Mouse (Mus musculus) forebrain, embryonic 12.5 days (tissue): Measurements from ENCODE around the gene Gm45713. TPM values are rescaled to one million over a fixed set of nuclear protein-coding genes. Genes with fewer than 3 reads are reported as not detected.

Experiments used
- ATAC-seq: fragments of 200-750 bp; cut with Nextera tagmentation; 2 replicates; pipeline ENCODE4 v1.8.0; 2017; ENCODE audit warnings: moderate TSS enrichment; ENCODE audit not compliant: low FRiP score
- H3K27ac ChIP-seq: fragments of 300-500 bp; sonication (generic); 2 replicates; pipeline ENCODE4 v1.5.1; 2016; ENCODE audit warnings: mild to moderate bottlenecking
- H3K27me3 ChIP-seq: fragments of 300-500 bp; sonication (generic); 2 replicates; pipeline ENCODE4 v1.6.1; 2016; ENCODE audit warnings: mild to moderate bottlenecking
- H3K36me3 ChIP-seq: fragments of 300-500 bp; sonication (generic); replicated peaks from 2 replicates; pipeline ENCODE4 v1.6.1; 2016; ENCODE audit warnings: mild to moderate bottlenecking
- H3K4me1 ChIP-seq: fragments of 300-500 bp; sonication (generic); 2 replicates; pipeline ENCODE4 v1.6.1; 2016
- H3K4me2 ChIP-seq: fragments of 300-500 bp; sonication (generic); 2 replicates; pipeline ENCODE4 v1.6.1; 2016; ENCODE audit warnings: mild to moderate bottlenecking, moderate library complexity
- H3K4me3 ChIP-seq: fragments of 300-500 bp; sonication (generic); replicated peaks from 2 replicates; pipeline ENCODE4 v1.5.1; 2016; ENCODE audit warnings: mild to moderate bottlenecking
- H3K9ac ChIP-seq: fragments of 300-500 bp; sonication (generic); 2 replicates; pipeline ENCODE4 v1.6.1; 2016; ENCODE audit warnings: mild to moderate bottlenecking
- H3K9me3 ChIP-seq: fragments of 300-500 bp; sonication (generic); 2 replicates; pipeline ENCODE4 v1.6.1; 2016
- WGBS: fragments of 180-500 bp; shearing (Covaris S2); methylation state at CpG from one replicate; pipeline ENCODE4 v1.1.7; 2016; 5-methylcytosine and 5-hydroxymethylcytosine counted together
- polyA plus RNA-seq: library from polyadenylated mRNA; unstranded; fragments of >200 nt; fragmentation: Nextera tagmentation; extraction: Ambion mirVana; gene quantifications from 2 replicates; pipeline ENCODE4 v1.2.1, GENCODE M21; 2016

Gene Gm45713
- polyA plus RNA-seq, 1 experiment from 2014 or later = 0.27 TPM

DNA sequence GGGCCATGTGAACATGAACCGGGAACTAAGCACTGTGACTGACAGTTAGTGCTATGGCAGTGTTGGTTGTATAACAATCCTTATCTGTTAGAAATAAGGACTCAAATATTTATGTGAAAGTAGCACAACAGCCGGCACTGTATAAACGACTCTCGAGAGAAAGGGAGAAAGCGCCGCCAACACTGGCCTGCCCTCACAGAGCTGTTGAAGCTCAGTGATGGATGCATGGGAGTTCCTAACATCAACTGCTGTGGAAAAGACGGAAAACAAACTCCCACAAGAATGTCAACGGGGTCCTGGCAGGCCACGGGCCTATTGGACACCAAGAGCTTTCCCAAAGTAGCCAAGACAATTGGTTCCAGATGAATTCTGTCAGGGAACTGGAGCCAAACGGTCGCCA is 15.3 kb upstream of the Gm45713 start:
- Histone ChIP-seq H3K4me1 (peaks cover 33% of the 10 kb centered on the region), H3K4me2 (no peak overlapping the region), H3K4me3 (no peak overlapping the region), H3K9ac (no peak overlapping the region), H3K9me3 (no peaks in the 10 kb centered on the region), H3K27me3 (no peaks in the 10 kb centered on the region), H3K36me3 (0 out of 2 replicates have a peak, but pooled peaks cover 4% of the 10 kb centered on the region), H3K27ac (no peak overlapping the region)
- ATAC-seq = no peak
- 58% methylated on average over 11 of the region's 11 CpGs for WGBS

DNA sequence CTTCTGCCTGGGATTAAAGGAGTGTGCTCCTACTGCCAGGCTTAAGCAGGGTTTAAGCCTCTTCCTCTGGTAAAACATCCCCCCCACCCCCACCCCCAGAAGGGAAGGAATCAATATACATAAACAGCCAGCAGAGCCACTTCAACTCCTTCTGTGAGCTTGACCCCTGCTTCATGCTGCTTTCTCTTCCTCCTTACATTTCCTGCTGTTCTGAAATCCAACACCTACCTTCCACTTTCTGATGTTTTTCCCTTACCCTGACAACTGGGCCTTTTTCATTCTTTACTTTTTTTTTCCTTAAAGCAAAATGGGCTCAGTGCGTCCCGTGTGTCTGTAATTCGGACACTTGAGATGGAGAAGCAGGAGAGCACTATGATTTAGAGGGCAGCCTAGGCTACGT is 14.3 kb upstream of the Gm45713 start:
- no peaks in the 10 kb centered on the region for H3K9me3 ChIP-seq
- peaks cover 9% of the 10 kb centered on the region; the same call in 1 of the 2 replicates for H3K36me3 ChIP-seq
- peaks cover 30% of the 10 kb centered on the region for H3K4me1 ChIP-seq
- ATAC-seq = no peak
- H3K4me2 ChIP-seq = no peak overlapping the region
- 69% methylated on average over 4 of the region's 4 CpGs for WGBS
- H3K4me3 ChIP-seq = no peak overlapping the region
- H3K27ac ChIP-seq = no peak overlapping the region
- no peaks in the 10 kb centered on the region for H3K27me3 ChIP-seq
- no peak overlapping the region for H3K9ac ChIP-seq

DNA sequence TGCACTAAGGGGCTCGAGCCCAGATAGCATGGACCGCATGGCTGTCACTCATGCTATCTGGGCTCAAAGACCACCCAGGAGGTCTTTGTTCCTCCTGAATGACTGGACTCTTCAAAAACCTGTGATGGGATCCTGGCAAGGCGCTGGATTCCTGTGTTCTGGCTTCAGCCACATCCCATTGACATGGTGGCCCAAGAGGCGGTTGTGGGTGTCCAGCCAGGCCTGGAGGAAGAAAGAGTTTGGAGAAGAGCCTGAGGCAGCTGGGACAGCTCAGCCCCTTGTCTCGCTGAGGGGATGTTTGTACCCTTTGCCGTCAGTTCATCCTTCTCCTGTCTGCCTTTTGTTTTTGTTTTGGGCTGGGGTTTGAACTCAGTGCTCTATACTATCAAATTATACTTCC is 13.5 kb upstream of the Gm45713 start:
- Histone ChIP-seq H3K4me1 (peaks cover 23% of the 10 kb centered on the region), H3K4me3 (no peak overlapping the region), H3K27ac (no peak overlapping the region), H3K9ac (no peak overlapping the region), H3K27me3 (no peaks in the 10 kb centered on the region), H3K9me3 (no peaks in the 10 kb centered on the region), H3K4me2 (no peak overlapping the region), H3K36me3 (peaks cover 13% of the 10 kb centered on the region)
- WGBS = 35% methylated on average over 6 of the region's 6 CpGs
- no peak for ATAC-seq

DNA sequence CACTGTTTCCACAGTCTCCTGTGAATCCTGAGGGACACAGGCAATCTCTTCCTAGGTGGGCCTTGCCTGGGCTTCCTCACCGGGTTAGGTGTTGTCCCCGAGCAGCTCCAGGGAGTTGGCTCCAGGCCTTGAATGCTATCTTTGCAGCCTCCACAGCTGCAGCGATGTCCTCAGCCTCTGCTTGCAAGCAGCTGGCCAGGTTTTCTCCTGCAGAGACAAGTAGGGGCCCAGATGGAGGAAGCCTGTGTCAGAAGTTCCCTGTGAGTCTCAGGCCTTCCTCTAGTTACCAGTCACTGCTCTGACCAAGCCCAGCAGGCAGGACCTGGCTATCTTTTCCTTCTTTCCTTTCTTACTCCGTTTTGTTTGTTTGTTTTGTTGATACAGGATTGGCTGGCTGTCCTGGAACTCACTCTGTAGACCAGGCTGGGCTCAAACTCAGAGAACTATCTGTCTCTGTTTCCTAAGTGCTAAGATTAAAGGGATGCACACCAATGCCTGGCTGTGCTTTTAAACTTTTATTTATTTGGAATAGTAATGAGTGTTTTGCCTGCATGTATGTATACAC is 12.6 kb upstream of the Gm45713 start:
- no peak overlapping the region for H3K9ac ChIP-seq
- no peak overlapping the region for H3K4me3 ChIP-seq
- peaks cover 22% of the 10 kb centered on the region for H3K4me1 ChIP-seq
- 80% methylated on average over 4 of the region's 4 CpGs for whole genome bisulfite sequencing
- no peak for ATAC-seq
- H3K27ac ChIP-seq = no peak overlapping the region
- H3K27me3 ChIP-seq = no peaks in the 10 kb centered on the region
- no peaks in the 10 kb centered on the region for H3K9me3 ChIP-seq
- no peak overlapping the region for H3K4me2 ChIP-seq
- H3K36me3 ChIP-seq = peaks cover 23% of the 10 kb centered on the region

DNA sequence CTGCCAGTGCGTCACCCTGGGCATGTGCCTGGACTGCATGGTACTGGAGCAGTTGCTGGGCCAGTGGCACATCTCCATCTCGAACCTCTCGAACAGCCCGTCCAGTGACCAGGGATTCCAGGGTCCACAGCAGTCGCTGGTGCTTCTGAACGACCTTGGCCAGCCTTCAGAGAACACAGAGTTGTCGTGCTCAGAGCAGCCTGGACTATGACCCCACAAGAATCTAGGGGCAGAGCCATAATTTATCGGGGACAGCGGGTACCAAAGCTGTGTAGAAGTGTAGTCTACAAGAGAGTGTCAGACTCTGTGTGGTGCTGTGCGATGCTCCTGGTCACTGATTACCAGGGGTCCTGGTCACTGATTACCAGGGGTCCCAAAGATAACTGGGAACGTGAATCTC is 11.9 kb upstream of the Gm45713 start:
- Histone ChIP-seq H3K9me3 (no peaks in the 10 kb centered on the region), H3K9ac (no peak overlapping the region), H3K27me3 (no peaks in the 10 kb centered on the region), H3K36me3 (peaks cover 28% of the 10 kb centered on the region), H3K4me2 (no peak overlapping the region), H3K27ac (no peak overlapping the region), H3K4me1 (peaks cover 17% of the 10 kb centered on the region), H3K4me3 (no peak overlapping the region)
- 89% methylated on average over 11 of the region's 11 CpGs for WGBS
- no peak for ATAC-seq

DNA sequence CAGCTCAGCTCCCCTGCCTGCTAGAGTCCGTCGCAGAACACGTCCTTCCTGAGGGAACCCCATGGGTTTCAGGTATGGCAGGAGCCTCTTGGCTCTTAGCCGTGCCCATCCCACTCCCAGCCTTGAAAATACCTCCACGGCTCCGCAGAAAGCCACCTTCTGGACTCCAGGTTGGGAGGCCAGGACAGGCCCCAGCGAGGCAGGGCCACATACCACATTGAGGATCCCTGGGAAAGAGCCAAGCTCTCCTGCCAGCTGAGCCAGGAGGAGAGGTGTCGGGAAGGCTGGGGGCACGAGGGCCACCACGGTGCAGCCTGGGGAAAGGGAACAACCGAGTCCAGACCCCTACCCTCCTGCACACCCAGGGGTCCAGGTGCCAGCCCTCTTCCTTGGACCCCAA is 11.2 kb upstream of the Gm45713 start:
- Histone ChIP-seq H3K4me1 (peaks cover 17% of the 10 kb centered on the region), H3K9ac (no peak overlapping the region), H3K4me3 (no peak overlapping the region), H3K27ac (no peak overlapping the region), H3K36me3 (peaks cover 33% of the 10 kb centered on the region), H3K27me3 (no peaks in the 10 kb centered on the region), H3K4me2 (no peak overlapping the region), H3K9me3 (no peaks in the 10 kb centered on the region)
- ATAC-seq = no peak
- WGBS = 93% methylated on average over 11 of the region's 11 CpGs

DNA sequence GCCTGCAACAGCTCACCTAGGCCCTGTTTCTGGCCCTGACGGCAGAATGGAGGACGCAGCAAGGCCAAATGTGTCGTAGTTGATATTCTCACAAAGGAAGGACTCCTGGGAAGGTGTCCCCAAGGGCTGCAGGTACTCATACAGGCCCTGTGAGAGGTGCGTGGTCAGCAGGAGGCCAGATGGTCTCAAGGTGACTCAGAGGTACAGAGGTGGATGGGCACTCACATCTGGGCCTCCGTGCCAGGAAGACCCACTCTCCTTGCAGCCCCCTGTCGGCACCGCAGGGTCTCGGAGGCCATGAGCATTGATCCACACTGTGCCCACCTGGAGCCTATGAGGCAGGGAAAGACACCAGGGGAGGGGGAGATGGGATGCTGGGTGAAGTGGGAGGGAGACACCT is 9.4 kb upstream of the Gm45713 start:
- no peak overlapping the region for H3K27ac ChIP-seq
- H3K27me3 ChIP-seq = no peaks in the 10 kb centered on the region
- H3K4me3 ChIP-seq = no peak overlapping the region
- no peak overlapping the region for H3K4me2 ChIP-seq
- 94% methylated on average over 8 of the region's 8 CpGs for WGBS
- ATAC-seq = no peak
- no peak overlapping the region for H3K9ac ChIP-seq
- no peaks in the 10 kb centered on the region for H3K9me3 ChIP-seq
- H3K4me1 ChIP-seq = peaks cover 8% of the 10 kb centered on the region; the same call in 1 of the 2 replicates
- H3K36me3 ChIP-seq = peaks cover 37% of the 10 kb centered on the region

DNA sequence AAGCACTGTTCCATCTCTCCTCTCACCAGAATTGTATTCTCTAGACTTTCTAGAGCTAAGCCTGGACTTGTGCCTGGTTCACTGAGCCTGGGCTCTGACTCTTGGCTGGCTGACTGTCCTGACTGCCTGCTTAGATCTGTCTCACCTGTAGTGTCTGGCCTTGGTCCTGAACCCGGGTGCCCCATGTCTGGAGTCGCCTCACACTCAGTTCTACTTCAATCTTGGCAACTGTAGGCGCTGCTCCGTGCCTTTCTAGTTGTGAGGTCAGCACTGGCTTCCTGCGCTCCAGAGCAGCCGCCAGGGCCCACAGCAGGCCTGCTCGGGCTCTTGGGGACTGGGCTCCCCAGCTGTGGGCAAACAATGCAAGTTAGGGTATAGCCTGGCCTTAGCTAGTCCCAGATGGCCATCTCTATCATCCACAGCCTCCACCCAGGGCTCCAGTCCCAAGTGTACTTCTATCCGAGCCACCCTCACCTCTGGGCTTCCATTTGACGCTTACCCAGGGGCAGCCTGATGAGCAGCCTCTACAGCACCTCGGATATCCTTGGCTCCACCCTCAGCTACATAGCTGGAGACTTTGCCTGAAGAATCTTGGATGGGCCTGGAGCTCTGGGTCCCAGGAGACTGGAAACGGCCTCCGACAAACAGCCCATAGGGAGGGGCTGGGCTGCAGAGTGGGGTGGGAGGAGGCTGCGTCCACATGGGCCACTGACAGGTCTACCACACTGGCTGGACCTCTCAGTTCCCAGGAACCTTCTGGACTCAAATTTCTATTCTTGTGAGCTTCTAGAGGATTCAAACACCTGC is 8.5 kb upstream of the Gm45713 start:
- peaks cover 2% of the 10 kb centered on the region; the same call in 1 of the 2 replicates for H3K4me1 ChIP-seq
- H3K4me3 ChIP-seq = no peak overlapping the region
- no peak overlapping the region for H3K9ac ChIP-seq
- peaks cover 37% of the 10 kb centered on the region for H3K36me3 ChIP-seq
- H3K27me3 ChIP-seq = no peaks in the 10 kb centered on the region
- no peaks in the 10 kb centered on the region for H3K9me3 ChIP-seq
- no peak overlapping the region for H3K27ac ChIP-seq
- ATAC-seq = no peak
- 87% methylated on average over 13 of the region's 13 CpGs for WGBS
- no peak overlapping the region for H3K4me2 ChIP-seq

DNA sequence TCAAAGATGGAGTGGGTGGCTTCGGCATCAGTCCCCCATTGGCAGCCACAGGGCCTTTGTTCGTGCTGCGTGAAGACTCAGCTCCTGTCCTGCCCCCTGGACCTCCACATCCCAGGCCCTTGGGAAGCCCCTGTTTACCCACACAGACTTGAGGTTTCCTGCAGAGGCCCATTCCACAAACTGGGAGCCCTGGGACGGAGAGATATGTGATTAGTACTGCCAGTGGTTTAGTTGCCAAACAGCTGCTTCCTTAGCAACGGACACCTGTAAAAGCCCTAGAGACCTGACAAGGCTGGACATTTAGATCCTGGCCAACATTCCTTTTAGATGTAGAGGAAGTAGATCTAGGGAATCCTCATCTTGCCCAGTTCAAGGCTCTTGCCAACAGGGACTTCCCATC is 5.9 kb upstream of the Gm45713 start:
- Histone ChIP-seq H3K27ac (no peak overlapping the region), H3K4me1 (no peaks in the 10 kb centered on the region), H3K4me3 (no peak overlapping the region), H3K9ac (no peak overlapping the region), H3K27me3 (peaks cover 12% of the 10 kb centered on the region), H3K36me3 (peaks cover 33% of the 10 kb centered on the region), H3K9me3 (no peaks in the 10 kb centered on the region), H3K4me2 (no peak overlapping the region)
- no peak for ATAC-seq
- whole genome bisulfite sequencing = 93% methylated on average over 5 of the region's 5 CpGs

DNA sequence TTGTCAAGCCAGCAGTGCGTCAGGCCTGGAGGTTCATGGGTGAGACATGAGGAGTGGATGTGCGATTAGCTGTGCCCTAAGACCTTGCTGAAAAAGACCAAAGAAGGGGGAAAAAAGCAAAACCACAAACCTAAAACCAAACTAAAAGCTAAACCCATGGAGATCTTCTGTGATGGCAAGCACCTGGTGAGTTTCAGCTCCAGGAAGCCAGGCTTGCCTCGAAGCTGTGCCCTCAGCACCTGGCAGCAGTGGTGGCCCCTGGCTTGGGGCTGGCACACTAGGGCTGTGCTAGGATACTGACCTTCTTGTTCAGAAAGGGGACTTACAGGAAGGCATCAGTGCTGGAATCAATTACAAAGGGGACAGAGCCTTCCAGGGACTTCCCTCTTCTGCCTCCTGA is 5.3 kb upstream of the Gm45713 start:
- ATAC-seq = no peak
- H3K36me3 ChIP-seq = peaks cover 33% of the 10 kb centered on the region

DNA sequence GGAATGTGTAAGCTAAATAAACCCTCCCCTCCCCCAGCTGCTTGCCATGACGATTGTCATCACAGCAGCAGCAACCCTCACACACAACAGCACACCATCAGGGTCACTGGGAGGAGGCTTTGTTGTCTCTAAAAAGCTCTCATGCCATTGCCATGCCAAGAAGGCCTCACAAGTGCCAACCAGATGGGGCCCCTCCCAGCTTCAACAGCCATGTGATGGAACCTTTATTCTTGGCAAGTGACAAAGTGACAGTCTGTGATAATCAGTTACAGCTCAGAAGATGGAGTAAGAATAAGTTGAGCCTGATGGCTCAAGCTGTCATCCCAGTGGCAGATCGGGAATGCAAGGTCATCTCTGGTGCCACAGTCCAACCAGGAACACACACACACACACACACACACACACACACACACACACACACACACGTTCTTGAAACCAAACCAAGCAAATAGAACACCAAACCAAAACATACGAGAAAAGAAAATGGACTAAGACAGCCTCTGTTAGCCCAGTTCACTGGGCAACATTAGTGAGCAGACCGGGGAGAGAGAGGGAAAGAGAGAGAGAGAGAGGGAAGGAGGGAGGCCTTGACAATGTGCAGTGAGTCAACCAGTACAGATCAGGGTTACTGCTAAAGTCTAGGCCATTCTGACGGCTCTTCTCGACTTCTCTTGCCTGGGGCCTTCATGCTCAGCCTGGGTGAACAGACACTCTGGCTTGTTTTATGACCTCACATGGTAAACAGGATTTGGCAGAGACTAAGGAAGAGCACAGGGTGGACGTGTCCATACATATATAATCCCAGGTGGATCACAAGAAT is 4.1 kb upstream of the Gm45713 start:
- ATAC-seq = no peak

More for the DNA sequence above, 5.3 kb upstream of the Gm45713 start:
- Histone ChIP-seq H3K4me1 (no peaks in the 10 kb centered on the region), H3K4me3 (no peak overlapping the region), H3K9ac (no peak overlapping the region), H3K27ac (no peak overlapping the region), H3K4me2 (no peak overlapping the region), H3K9me3 (no peaks in the 10 kb centered on the region), H3K27me3 (peaks cover 12% of the 10 kb centered on the region)
- WGBS = 91% methylated on average over 3 of the region's 3 CpGs

DNA sequence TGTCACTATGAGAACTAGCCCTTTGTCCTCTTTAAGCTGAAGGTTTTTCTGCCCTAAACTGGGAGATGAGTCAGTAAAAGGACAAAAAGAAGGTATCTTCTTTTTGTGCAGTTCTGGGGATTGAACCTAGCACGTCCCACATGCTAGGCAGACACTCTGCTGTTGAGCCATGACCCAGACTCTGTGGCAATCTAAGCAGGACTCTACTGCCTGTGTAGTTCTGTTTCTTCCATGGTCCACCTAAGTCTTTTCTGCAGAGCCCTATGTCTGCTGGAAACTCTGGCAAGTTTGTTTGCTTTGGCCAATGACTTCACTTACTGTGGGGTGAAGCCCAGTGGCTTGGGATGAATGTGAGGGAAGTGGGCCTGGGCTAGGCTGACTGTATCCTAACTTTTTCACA is 2.4 kb upstream of the Gm45713 start:
- H3K27me3 ChIP-seq = peaks cover 29% of the 10 kb centered on the region
- H3K9ac ChIP-seq = no peak overlapping the region
- H3K27ac ChIP-seq = no peak overlapping the region
- WGBS = 76% methylated on average over 1 of the region's 1 CpGs
- H3K4me1 ChIP-seq = peaks cover 6% of the 10 kb centered on the region; the same call in 1 of the 2 replicates
- peaks cover 12% of the 10 kb centered on the region for H3K36me3 ChIP-seq
- H3K9me3 ChIP-seq = no peaks in the 10 kb centered on the region
- ATAC-seq = no peak
- no peak overlapping the region for H3K4me3 ChIP-seq
- no peak overlapping the region for H3K4me2 ChIP-seq

More for the DNA sequence above, 4.1 kb upstream of the Gm45713 start:
- Histone ChIP-seq H3K27ac (no peak overlapping the region), H3K36me3 (peaks cover 28% of the 10 kb centered on the region), H3K4me3 (no peak overlapping the region), H3K4me2 (no peak overlapping the region), H3K9ac (no peak overlapping the region), H3K4me1 (peaks cover 6% of the 10 kb centered on the region; the same call in 1 of the 2 replicates), H3K9me3 (no peaks in the 10 kb centered on the region), H3K27me3 (peaks cover 21% of the 10 kb centered on the region)
- 79% methylated on average over 8 of the region's 8 CpGs for WGBS
